Mouse (Mus musculus) frontal cortex, adult (tissue): Measurements from ENCODE around the gene Lbx2.
A peak's percentile ranks its signal among the peaks of the same experiment; 100 is the strongest.

Source experiments
- ATAC-seq: cut with Nextera tagmentation; 2 replicates; pipeline ENCODE4 v1.9.2; 2017; ENCODE audit warnings: mild to moderate bottlenecking, moderate library complexity, mixed read lengths; ENCODE audit not compliant: low TSS enrichment

The Lbx2 gene

GRCm38 (mm10) chr6:83070311-83071219, 15.6 kb upstream of the Lbx2 start:
- no peak for ATAC-seq

GRCm38 (mm10) chr6:83071220-83071619, 14.9 kb upstream of the Lbx2 start:
- ATAC-seq = no peak

- ATAC-seq = no peak
Measured at GRCm38 (mm10) chr6:83074979-83075378, 11.2 kb upstream of the Lbx2 start.

- peak; percentile 39; the same call in 1 of the 2 replicates for ATAC-seq
Measured at GRCm38 (mm10) chr6:83077630-83078323, 8.4 kb upstream of the Lbx2 start, which contains the start of gene Pcgf1. TSS of gene Pcgf1 (plus strand) at chr6:83077869.

- ATAC-seq = peak; percentile 92
Measured at GRCm38 (mm10) chr6:83078324-83078858, 7.8 kb upstream of the Lbx2 start.

- ATAC-seq = no peak
Measured at GRCm38 (mm10) chr6:83080210-83080609, 6.0 kb upstream of the Lbx2 start.

- no peak for ATAC-seq
Measured at GRCm38 (mm10) chr6:83083497-83083896, 2.7 kb upstream of the Lbx2 start.

GRCm38 (mm10) chr6:83084477-83084876, 1.7 kb upstream of the Lbx2 start:
- no peak for ATAC-seq

GRCm38 (mm10) chr6:83087205-83087925, 1.2 kb downstream of the Lbx2 start:
- no peak for ATAC-seq

- ATAC-seq = no peak
Measured at GRCm38 (mm10) chr6:83087926-83088260, 1.7 kb downstream of the Lbx2 start.

GRCm38 (mm10) chr6:83092416-83093127, 6.4 kb downstream of the Lbx2 start:
- no peak for ATAC-seq

- ATAC-seq = no peak
Measured at GRCm38 (mm10) chr6:83095968-83096367, 9.8 kb downstream of the Lbx2 start.

GRCm38 (mm10) chr6:83098411-83098810, 12.2 kb downstream of the Lbx2 start:
- no peak for ATAC-seq

GRCm38 (mm10) chr6:83101316-83101687, 15.1 kb downstream of the Lbx2 start, which contains the start of the genes Ccdc142 and Gm42688:
TSS of gene Ccdc142 (plus strand) at chr6:83101601.
TSS of gene Gm42688 (plus strand) at chr6:83101617.
- ATAC-seq = peak; percentile 62

- peak; percentile 75 for ATAC-seq
Measured at GRCm38 (mm10) chr6:83101688-83102556, 15.8 kb downstream of the Lbx2 start.

- ATAC-seq = no peak
Measured at GRCm38 (mm10) chr6:83103130-83103650, 17.0 kb downstream of the Lbx2 start.

- no peak for ATAC-seq
Measured at GRCm38 (mm10) chr6:83104158-83104557, 18.0 kb downstream of the Lbx2 start.

GRCm38 (mm10) chr6:83107566-83108400, 21.6 kb downstream of the Lbx2 start:
- no peak for ATAC-seq
